Mouse (Mus musculus) brain, embryonic 14.5 days (tissue): ENCODE data around the gene Lancl1.

ENCODE experiments used
- CTCF ChIP-seq: fragments of 200-500 bp; IDR thresholded peaks from 2 replicates; pipeline ENCODE4 v1.5.1; 2012; ENCODE audit warnings: inconsistent platforms, mild to moderate bottlenecking, moderate library complexity, borderline replicate concordance; ENCODE audit not compliant: insufficient read depth, insufficient read length; ENCODE audit errors: extremely low read depth
- POLR2A ChIP-seq: fragments of 200-500 bp; IDR thresholded peaks from 2 replicates; pipeline ENCODE4 v1.6.1; 2012; ENCODE audit warnings: mild to moderate bottlenecking, inconsistent platforms, borderline replicate concordance; ENCODE audit not compliant: poor library complexity, insufficient read depth, insufficient read length, severe bottlenecking; ENCODE audit errors: extremely low read depth

- TF ChIP-seq CTCF (no peak), POLR2A (no peak)
These were observed 3.9 kb upstream of the Lancl1 start for GRCm38 (mm10) chr1:67042583-67042982.
